Mouse (Mus musculus): ENCODE measurements around the gene Nptn. TPM values are rescaled to one million over a fixed set of nuclear protein-coding genes. Genes with fewer than 3 reads are reported as not detected.
A peak's percentile ranks its signal among the peaks of the same experiment; 100 is the strongest.
"Not testable (repeated sequence)": the region's sequence is repeated elsewhere in the genome, so short reads cannot be mapped to it uniquely, and the experiment has no call there.

Gene Nptn
- total RNA-seq, 2 experiments from 2014 or later = 92.9 to 99.0 TPM

GRCm38 (mm10) chr9:58557457-58558455 is 24.3 kb upstream of the Nptn start:
- no peak for DNase-seq

GRCm38 (mm10) chr9:58560211-58560610 is 21.8 kb upstream of the Nptn start:
- DNase-seq = no peak

GRCm38 (mm10) chr9:58565945-58566344 is 16.1 kb upstream of the Nptn start:
- DNase-seq = not testable (repeated sequence)

- DNase-seq = no peak
These were observed 14.4 kb upstream of the Nptn start for GRCm38 (mm10) chr9:58567682-58568081.

GRCm38 (mm10) chr9:58571001-58571400 is 11.0 kb upstream of the Nptn start:
- DNase-seq = no peak

GRCm38 (mm10) chr9:58578669-58579068 is 3.4 kb upstream of the Nptn start:
- peak; percentile 76 for DNase-seq

- DNase-seq = not testable (repeated sequence)
These were observed 1.4 kb upstream of the Nptn start for GRCm38 (mm10) chr9:58580453-58581195.

GRCm38 (mm10) chr9:58581283-58581930 is 633 bp upstream of the Nptn start:
- DNase-seq = no peak

GRCm38 (mm10) chr9:58582581-58583266 is 684 bp downstream of the Nptn start:
- no peak for DNase-seq

- no peak for DNase-seq
These were observed 1.2 kb downstream of the Nptn start for GRCm38 (mm10) chr9:58583267-58583641.

GRCm38 (mm10) chr9:58584323-58584722 is 2.3 kb downstream of the Nptn start:
- DNase-seq = no peak

GRCm38 (mm10) chr9:58588657-58589056 is 6.6 kb downstream of the Nptn start:
- DNase-seq = no peak

GRCm38 (mm10) chr9:58595313-58595712 is 13.3 kb downstream of the Nptn start:
- DNase-seq = no peak

- DNase-seq = no peak
These were observed 31.8 kb downstream of the Nptn start for GRCm38 (mm10) chr9:58613790-58614189.

GRCm38 (mm10) chr9:58615064-58615938 is 33.3 kb downstream of the Nptn start:
- no peak for DNase-seq

GRCm38 (mm10) chr9:58623009-58623408 is 41.0 kb downstream of the Nptn start:
- no peak for DNase-seq

GRCm38 (mm10) chr9:58627197-58627596 is 45.2 kb downstream of the Nptn start:
- no peak for DNase-seq

GRCm38 (mm10) chr9:58630441-58630840 is 48.4 kb downstream of the Nptn start:
- no peak for DNase-seq

GRCm38 (mm10) chr9:58648406-58649264 is 66.6 kb downstream of the Nptn start:
- DNase-seq = no peak

- no peak for DNase-seq
These were observed 67.2 kb downstream of the Nptn start for GRCm38 (mm10) chr9:58649265-58649626.
